16 mouse cellular contexts compared by ENCODE assay signal in genomic region chr7:113107965-113108364, GRCm38 (mm10).
"Had no signal": no experiment of that assay in that cellular context is flagged by ENCODE, and none has a peak within 500 bp of the region (broad histone marks: within the 10 kb centered on the region; RNA-seq: fewer than 3 reads in every experiment).

No protein-coding gene starts in this region.

- H3K4me3 ChIP-seq: liver, embryonic 15.5 days; lung, embryonic 15.5 days; megakaryocyte, embryonic 14.5 days; midbrain, embryonic 13.5 days; midbrain, embryonic 15.5 days; neural tube, embryonic 12.5 days had no signal

- H3K27me3 ChIP-seq: liver, embryonic 15.5 days; lung, embryonic 15.5 days; megakaryocyte, embryonic 14.5 days; midbrain, embryonic 13.5 days; midbrain, embryonic 15.5 days; neural tube, embryonic 12.5 days had no signal

- DNase-seq: liver, postnatal 0 days; lung, adult 2 months; lung, postnatal 14 days; lung, postnatal 36 days; right cerebral cortex, postnatal 14 days; thymus, adult 18-20 months; thymus, postnatal 14 days; thymus, postnatal 36 days had no signal

- H3K27ac ChIP-seq: liver, embryonic 15.5 days; lung, embryonic 15.5 days; macrophage; midbrain, embryonic 13.5 days; midbrain, embryonic 15.5 days; neural tube, embryonic 12.5 days had no signal

- ATAC-seq: liver, postnatal 0 days; midbrain, embryonic 13.5 days; midbrain, embryonic 15.5 days had no signal

- H3K9me3 ChIP-seq: liver, embryonic 15.5 days; lung, embryonic 15.5 days; midbrain, embryonic 13.5 days; midbrain, embryonic 15.5 days; neural tube, embryonic 12.5 days had no signal

- H3K36me3 ChIP-seq: liver, embryonic 15.5 days; lung, embryonic 15.5 days; midbrain, embryonic 13.5 days; midbrain, embryonic 15.5 days; neural tube, embryonic 12.5 days had no signal

- H3K4me2 ChIP-seq: liver, embryonic 15.5 days; lung, embryonic 15.5 days; midbrain, embryonic 11.5 days; midbrain, embryonic 13.5 days; midbrain, embryonic 15.5 days; neural tube, embryonic 12.5 days had no signal

- H3K4me1 ChIP-seq: liver, embryonic 15.5 days; megakaryocyte, embryonic 14.5 days; midbrain, embryonic 13.5 days; midbrain, embryonic 15.5 days had no signal

- H3K9ac ChIP-seq: liver, embryonic 15.5 days; liver, postnatal 0 days; lung, embryonic 15.5 days; midbrain, embryonic 13.5 days; midbrain, embryonic 15.5 days; neural tube, embryonic 12.5 days had no signal
